Mouse (Mus musculus) testis, adult 2 months (tissue): Measurements from ENCODE around the gene Copg2.

Experiments used
- CTCF ChIP-seq: fragments of 200-500 bp; IDR thresholded peaks from 2 replicates; pipeline ENCODE4 v1.5.1; 2012; ENCODE audit warnings: low read depth, mild to moderate bottlenecking, inconsistent platforms, low read length, moderate library complexity; ENCODE audit not compliant: control insufficient read depth, insufficient read depth, insufficient replicate concordance
- POLR2A ChIP-seq: fragments of 200-500 bp; IDR thresholded peaks from 2 replicates; pipeline ENCODE4 v1.6.1; 2012; ENCODE audit warnings: low read depth, mild to moderate bottlenecking, inconsistent platforms, low read length, moderate library complexity; ENCODE audit not compliant: control insufficient read depth

GRCm38 (mm10) chr6:30730301-30730971 is 166.2 kb downstream of the Copg2 start:
- no peak for TF ChIP-seq CTCF
- TF ChIP-seq POLR2A, result no peak
